Mouse (Mus musculus) ovary, postnatal 14 days (tissue): Measurements from ENCODE around the gene Ano10.
A peak's percentile ranks its signal among the peaks of the same experiment; 100 is the strongest.
"Not testable (repeated sequence)": the region's sequence is repeated elsewhere in the genome, so short reads cannot be mapped to it uniquely, and the experiment has no call there.

Experiments used
- DNase-seq: peaks from one replicate; pipeline ENCODE4 v3.0.0; 2022; ENCODE audit warnings: low spot score

Ano10 gene

GRCm38 (mm10) chr9:122197021-122197420 lies 97.2 kb downstream of the Ano10 start:
- DNase-seq, result no peak

- no peak for DNase-seq
Observed at GRCm38 (mm10) chr9:122195042-122195682, 99.1 kb downstream of the Ano10 start.

GRCm38 (mm10) chr9:122193823-122194222 lies 100.4 kb downstream of the Ano10 start:
- DNase-seq, result no peak

GRCm38 (mm10) chr9:122193361-122193760 lies 100.9 kb downstream of the Ano10 start:
- DNase-seq, result no peak

- no peak for DNase-seq
Observed at GRCm38 (mm10) chr9:122188724-122189123, 105.5 kb downstream of the Ano10 start.

GRCm38 (mm10) chr9:122187451-122187921 lies 106.7 kb downstream of the Ano10 start:
- DNase-seq, result no peak

- no peak for DNase-seq
Observed at GRCm38 (mm10) chr9:122186643-122187226, 107.5 kb downstream of the Ano10 start.

- no peak for DNase-seq
Observed at GRCm38 (mm10) chr9:122185953-122186352, 108.3 kb downstream of the Ano10 start.

- peak; percentile 73 for DNase-seq
Observed at GRCm38 (mm10) chr9:122185061-122185460, 109.2 kb downstream of the Ano10 start.

GRCm38 (mm10) chr9:122184329-122184728 lies 109.9 kb downstream of the Ano10 start:
- DNase-seq, result no peak

GRCm38 (mm10) chr9:122183074-122183473 lies 111.1 kb downstream of the Ano10 start:
- DNase-seq, result no peak

- DNase-seq, result no peak
Observed at GRCm38 (mm10) chr9:122180105-122180504, 114.1 kb downstream of the Ano10 start.

GRCm38 (mm10) chr9:122178427-122178826 lies 115.8 kb downstream of the Ano10 start:
- DNase-seq, result no peak

- DNase-seq, result no peak
Observed at GRCm38 (mm10) chr9:122177256-122178220, 116.7 kb downstream of the Ano10 start.

- DNase-seq, result no peak
Observed at GRCm38 (mm10) chr9:122174723-122175122, 119.5 kb downstream of the Ano10 start.

- DNase-seq, result no peak
Observed at GRCm38 (mm10) chr9:122173405-122174233, 120.6 kb downstream of the Ano10 start.

GRCm38 (mm10) chr9:122172612-122173186 lies 121.5 kb downstream of the Ano10 start:
- DNase-seq, result no peak

GRCm38 (mm10) chr9:122169901-122170300 lies 124.3 kb downstream of the Ano10 start:
- DNase-seq, result no peak

GRCm38 (mm10) chr9:122167719-122168118 lies 126.5 kb downstream of the Ano10 start:
- not testable (repeated sequence) for DNase-seq

GRCm38 (mm10) chr9:122164535-122164934 lies 129.7 kb downstream of the Ano10 start:
- no peak for DNase-seq

GRCm38 (mm10) chr9:122157079-122157441 lies 137.2 kb downstream of the Ano10 start:
- no peak for DNase-seq
